Mouse (Mus musculus) neural tube, embryonic 12.5 days (tissue): ENCODE results near the gene Cnot6. TPM values are rescaled to one million over a fixed set of nuclear protein-coding genes. Genes with fewer than 3 reads are reported as not detected.

Experiments used
- ATAC-seq: fragments of 200-750 bp; cut with Nextera tagmentation; 2 replicates; pipeline ENCODE4 v1.8.0; 2017; ENCODE audit warnings: low read depth, mild to moderate bottlenecking, moderate TSS enrichment, moderate library complexity; ENCODE audit not compliant: low FRiP score
- H3K27ac ChIP-seq: fragments of 300-500 bp; sonication (generic); 2 replicates; pipeline ENCODE4 v1.5.1; 2016
- H3K27me3 ChIP-seq: fragments of 300-500 bp; sonication (generic); replicated peaks from 2 replicates; pipeline ENCODE4 v1.6.1; 2016; ENCODE audit warnings: mild to moderate bottlenecking
- H3K36me3 ChIP-seq: fragments of 300-500 bp; sonication (generic); 2 replicates; pipeline ENCODE4 v1.6.1; 2016; ENCODE audit warnings: mild to moderate bottlenecking
- H3K4me1 ChIP-seq: fragments of 300-500 bp; sonication (generic); 2 replicates; pipeline ENCODE4 v1.6.1; 2016
- H3K4me2 ChIP-seq: fragments of 300-500 bp; sonication (generic); replicated peaks from 2 replicates; pipeline ENCODE4 v1.6.1; 2016; ENCODE audit warnings: mild to moderate bottlenecking
- H3K4me3 ChIP-seq: fragments of 300-500 bp; sonication (generic); 2 replicates; pipeline ENCODE4 v1.5.1; 2016
- H3K9ac ChIP-seq: fragments of 300-500 bp; sonication (generic); 2 replicates; pipeline ENCODE4 v1.6.1; 2016; ENCODE audit warnings: mild to moderate bottlenecking
- H3K9me3 ChIP-seq: fragments of 300-500 bp; sonication (generic); 2 replicates; pipeline ENCODE4 v1.6.1; 2016; ENCODE audit warnings: mild to moderate bottlenecking
- WGBS: fragments of 180-500 bp; shearing (Covaris S2); methylation state at CpG from one replicate; pipeline ENCODE4 v1.1.7; 2016; 5-methylcytosine and 5-hydroxymethylcytosine counted together
- polyA plus RNA-seq: library from polyadenylated mRNA; unstranded; fragments of >200 nt; fragmentation: Nextera tagmentation; extraction: Ambion mirVana; gene quantifications from 2 replicates; pipeline ENCODE4 v1.2.1, GENCODE M21; 2016

The Cnot6 gene
- polyA plus RNA-seq, 1 experiment from 2014 or later, result 82.9 TPM

DNA sequence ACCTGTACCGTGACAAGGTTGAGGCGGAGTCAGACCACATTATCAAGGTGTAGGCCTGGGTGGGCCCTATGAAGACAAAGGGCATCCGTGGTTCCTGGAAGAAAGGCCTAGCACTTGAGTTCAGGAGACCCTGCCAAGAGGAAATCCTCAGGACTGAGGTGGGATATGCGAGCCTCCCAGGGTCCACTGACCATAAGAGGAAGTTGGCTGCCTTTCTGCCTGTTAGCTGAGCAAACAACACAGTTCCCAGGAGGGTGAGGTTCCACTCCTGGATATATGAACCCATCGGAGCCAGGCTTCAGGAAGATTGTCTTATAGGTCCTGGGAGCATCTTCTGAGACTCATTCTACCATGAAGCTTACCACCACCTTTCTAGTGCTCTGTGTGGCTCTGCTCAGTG, 49.2 kb downstream of the Cnot6 start, which contains the start of gene Scgb3a1:
Gene Scgb3a1, plus strand, starts transcription at position 301 of the 400 bp plus-strand sequence.
- no peak within 1 kb of the TSS for H3K4me3 ChIP-seq
- 85% methylated on average over 5 of the region's 5 CpGs for WGBS
- no peaks in the 10 kb centered on the region for H3K27me3 ChIP-seq
- H3K4me2 ChIP-seq, result no peak within 1 kb of the TSS
- no peak within 1 kb of the TSS for H3K27ac ChIP-seq
- no peaks in the 10 kb centered on the region for H3K9me3 ChIP-seq
- H3K9ac ChIP-seq, result no peak within 1 kb of the TSS
- ATAC-seq, result no peak
- H3K4me1 ChIP-seq, result no peaks in the 10 kb centered on the region
- 0 out of 2 replicates have a peak, but pooled peaks cover 2% of the 10 kb centered on the region for H3K36me3 ChIP-seq

DNA sequence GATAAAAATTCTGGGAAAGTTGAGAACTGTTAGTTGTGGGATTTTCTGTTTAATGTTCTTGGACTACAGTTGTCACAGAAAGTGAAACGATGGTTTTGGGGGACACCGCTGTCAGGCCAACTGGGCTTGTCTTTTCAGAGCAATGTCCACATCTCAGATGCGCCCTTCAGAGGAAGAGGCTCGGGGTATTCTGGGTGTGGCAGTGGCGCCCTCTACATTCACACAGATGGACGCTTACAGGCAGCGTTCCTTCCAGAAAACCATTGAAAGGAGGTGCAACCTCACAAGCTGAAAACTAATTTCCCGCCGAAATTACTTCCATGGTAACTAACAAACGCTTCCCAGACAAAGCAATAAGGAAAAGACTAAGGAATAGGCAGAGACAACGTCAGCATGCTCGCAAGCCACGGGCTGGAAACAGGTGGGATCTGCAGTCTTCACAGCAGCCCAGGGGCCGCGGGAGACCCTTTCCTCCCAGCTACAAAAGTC, 50.2 kb downstream of the Cnot6 start:
- no peak overlapping the region for H3K4me3 ChIP-seq
- WGBS, result 59% methylated on average over 15 of the region's 15 CpGs
- no peak overlapping the region for H3K9ac ChIP-seq
- H3K36me3 ChIP-seq, result no peaks in the 10 kb centered on the region
- H3K9me3 ChIP-seq, result no peaks in the 10 kb centered on the region
- no peak overlapping the region for H3K27ac ChIP-seq
- no peaks in the 10 kb centered on the region for H3K27me3 ChIP-seq
- H3K4me2 ChIP-seq, result no peak overlapping the region
- no peak for ATAC-seq
- no peaks in the 10 kb centered on the region for H3K4me1 ChIP-seq

DNA sequence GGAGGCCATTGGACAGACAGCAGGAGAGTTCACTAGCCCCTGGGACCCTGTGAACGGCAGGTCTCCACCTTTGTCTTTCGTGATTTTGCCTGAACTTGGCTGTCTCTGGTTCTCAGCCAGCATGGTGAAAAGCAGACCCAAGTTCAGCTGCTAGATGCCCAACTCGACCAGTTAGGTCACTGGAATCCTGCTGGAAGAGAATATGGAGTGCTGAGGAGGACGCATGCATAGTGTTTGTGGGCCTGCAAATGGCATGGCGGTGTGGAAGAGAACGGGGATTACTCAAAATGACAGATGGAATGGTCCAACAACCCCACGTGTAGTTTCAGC, 53.1 kb downstream of the Cnot6 start:
- ATAC-seq, result no peak
- Histone ChIP-seq H3K4me3 (no peak overlapping the region), H3K4me2 (no peak overlapping the region), H3K9me3 (no peaks in the 10 kb centered on the region), H3K4me1 (no peaks in the 10 kb centered on the region), H3K9ac (no peak overlapping the region), H3K27ac (no peak overlapping the region), H3K36me3 (no peaks in the 10 kb centered on the region), H3K27me3 (no peaks in the 10 kb centered on the region)
- WGBS, result 71% methylated on average over 7 of the region's 7 CpGs

DNA sequence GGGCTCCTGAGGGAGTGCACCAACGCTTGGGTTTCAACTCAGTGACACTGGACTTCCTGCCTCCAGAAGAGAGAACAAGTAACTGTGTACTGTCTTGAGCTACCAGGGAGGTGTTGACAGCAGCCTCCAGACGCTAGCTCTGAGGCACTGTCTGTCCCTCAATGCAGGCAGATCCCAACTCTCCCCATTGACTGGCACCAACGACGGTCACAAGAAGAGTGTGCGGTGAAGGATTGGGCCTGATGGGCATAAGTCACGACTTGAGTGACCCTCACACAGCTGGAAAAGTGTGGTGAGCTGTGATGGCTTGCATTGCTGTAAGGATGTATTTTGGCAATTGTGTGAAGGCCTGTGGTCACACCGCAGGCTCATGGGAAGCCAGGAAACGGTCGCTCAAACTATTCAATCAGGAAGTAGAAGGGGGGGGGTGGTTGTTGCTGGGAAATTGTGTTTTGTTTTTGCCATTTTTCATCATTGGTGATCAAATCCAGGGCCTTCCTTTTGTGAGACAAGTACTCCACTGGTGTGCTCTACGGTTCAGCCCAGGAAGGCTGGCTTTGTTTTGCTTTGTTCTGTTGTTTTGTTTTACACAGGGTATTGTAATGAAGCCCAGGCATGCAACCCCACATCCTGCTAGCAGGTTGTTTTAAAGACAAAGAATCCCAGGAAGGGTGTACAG, 53.6 kb downstream of the Cnot6 start:
- Histone ChIP-seq H3K36me3 (no peaks in the 10 kb centered on the region), H3K9ac (no peak overlapping the region), H3K9me3 (no peaks in the 10 kb centered on the region), H3K4me1 (no peaks in the 10 kb centered on the region), H3K4me2 (no peak overlapping the region), H3K4me3 (no peak overlapping the region), H3K27ac (no peak overlapping the region), H3K27me3 (no peaks in the 10 kb centered on the region)
- 68% methylated on average over 10 of the region's 10 CpGs for WGBS
- peak; percentile 21; the same call in 1 of the 2 replicates for ATAC-seq

DNA sequence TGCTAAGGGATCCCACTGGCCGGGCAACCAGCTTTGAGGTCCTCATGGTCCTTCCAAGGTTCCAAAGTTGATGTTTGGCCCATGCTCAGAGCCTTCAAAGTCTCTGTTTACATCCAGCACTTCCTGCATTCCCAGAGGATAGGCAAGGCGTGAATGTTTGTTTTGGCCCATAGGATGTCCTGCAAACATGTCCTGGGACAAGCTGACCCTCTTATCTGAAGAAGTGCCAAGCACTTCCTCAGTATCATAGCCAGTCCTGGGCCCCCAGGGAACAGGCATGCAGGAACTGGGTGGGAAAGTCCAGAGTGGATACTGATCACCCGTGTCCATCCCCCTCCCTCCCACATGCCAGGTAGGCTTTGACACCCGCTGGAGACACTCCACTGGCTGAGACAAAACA, 54.5 kb downstream of the Cnot6 start:
- Histone ChIP-seq H3K4me2 (no peak overlapping the region), H3K9me3 (no peaks in the 10 kb centered on the region), H3K9ac (no peak overlapping the region), H3K36me3 (no peaks in the 10 kb centered on the region), H3K27me3 (no peaks in the 10 kb centered on the region), H3K27ac (no peak overlapping the region), H3K4me3 (no peak overlapping the region), H3K4me1 (peaks cover 2% of the 10 kb centered on the region; the same call in 1 of the 2 replicates)
- no peak for ATAC-seq
- WGBS, result 88% methylated on average over 4 of the region's 4 CpGs

DNA sequence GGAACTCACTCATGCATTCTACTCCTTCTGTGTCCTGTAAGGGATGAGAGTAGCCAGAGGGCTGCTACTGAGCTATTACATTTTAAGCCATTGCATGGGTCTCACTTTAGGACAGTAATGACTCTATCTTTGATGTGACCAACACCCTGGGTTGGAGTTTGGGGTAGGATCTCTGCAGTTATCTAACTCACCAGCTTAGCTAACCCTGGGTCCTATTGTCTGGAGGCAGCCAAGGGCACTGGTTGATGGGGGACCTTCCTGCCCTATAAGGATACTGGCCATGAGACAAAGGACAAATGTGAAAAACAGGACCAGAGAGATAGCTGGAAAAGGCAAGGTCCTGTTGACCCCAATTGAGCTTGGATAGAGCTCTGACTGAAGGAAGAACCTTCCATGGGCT, 57.0 kb downstream of the Cnot6 start:
- Histone ChIP-seq H3K36me3 (no peaks in the 10 kb centered on the region), H3K27ac (no peak overlapping the region), H3K9ac (no peak overlapping the region), H3K9me3 (no peaks in the 10 kb centered on the region), H3K4me1 (peaks cover 7% of the 10 kb centered on the region; the same call in 1 of the 2 replicates), H3K4me2 (no peak overlapping the region), H3K4me3 (no peak overlapping the region), H3K27me3 (no peaks in the 10 kb centered on the region)
- no peak for ATAC-seq

DNA sequence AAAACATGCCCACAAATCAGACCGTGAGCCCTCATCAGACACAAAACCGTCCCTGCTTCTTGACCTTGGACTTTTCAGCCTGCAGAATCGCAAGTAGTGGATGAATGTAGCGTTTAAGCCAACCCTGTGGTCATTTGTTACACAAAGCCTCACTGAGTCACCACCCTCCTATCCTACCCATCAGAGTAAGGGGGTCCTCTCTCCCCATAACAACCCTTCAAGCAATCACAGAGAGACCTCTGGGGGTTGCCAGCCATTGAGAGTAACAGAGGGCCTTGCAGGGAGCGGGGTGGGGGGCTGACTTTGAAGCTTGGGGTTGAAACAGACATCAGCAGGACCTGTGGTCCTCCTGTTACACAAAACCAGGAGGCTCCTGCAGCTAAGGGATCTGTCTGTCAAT, 57.9 kb downstream of the Cnot6 start:
- Histone ChIP-seq H3K27me3 (no peaks in the 10 kb centered on the region), H3K9me3 (no peaks in the 10 kb centered on the region), H3K27ac (no peak overlapping the region), H3K9ac (no peak overlapping the region), H3K4me3 (no peak overlapping the region), H3K4me1 (peaks cover 7% of the 10 kb centered on the region; the same call in 1 of the 2 replicates), H3K36me3 (no peaks in the 10 kb centered on the region), H3K4me2 (no peak overlapping the region)
- 90% methylated on average over 5 of the region's 5 CpGs for WGBS
- ATAC-seq, result no peak

DNA sequence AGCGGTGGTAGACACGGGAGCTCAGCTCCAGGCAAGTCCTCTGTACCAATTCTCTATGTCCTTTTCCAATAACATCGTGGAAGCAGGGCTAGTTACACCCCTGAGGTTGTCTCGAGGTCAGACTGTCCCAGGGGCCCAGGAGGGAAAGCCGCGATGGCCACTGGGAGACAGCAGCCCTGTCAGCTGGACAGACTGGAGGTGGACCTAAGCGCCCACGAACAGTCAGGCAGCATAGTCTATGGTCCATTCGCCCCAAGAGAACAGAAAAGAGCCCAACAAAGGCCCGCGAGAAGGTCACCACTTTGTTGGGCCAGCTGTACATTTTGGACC, 59.5 kb downstream of the Cnot6 start:
- Histone ChIP-seq H3K36me3 (no peaks in the 10 kb centered on the region), H3K9me3 (no peaks in the 10 kb centered on the region), H3K4me1 (peaks cover 7% of the 10 kb centered on the region; the same call in 1 of the 2 replicates), H3K27ac (no peak overlapping the region), H3K9ac (no peak overlapping the region), H3K4me3 (no peak overlapping the region; the same call in 1 of the 2 replicates), H3K27me3 (no peaks in the 10 kb centered on the region), H3K4me2 (peak overlapping the region; percentile 37)
- WGBS, result 44% methylated on average over 11 of the region's 11 CpGs
- peak; percentile 29; the same call in 1 of the 2 replicates for ATAC-seq

DNA sequence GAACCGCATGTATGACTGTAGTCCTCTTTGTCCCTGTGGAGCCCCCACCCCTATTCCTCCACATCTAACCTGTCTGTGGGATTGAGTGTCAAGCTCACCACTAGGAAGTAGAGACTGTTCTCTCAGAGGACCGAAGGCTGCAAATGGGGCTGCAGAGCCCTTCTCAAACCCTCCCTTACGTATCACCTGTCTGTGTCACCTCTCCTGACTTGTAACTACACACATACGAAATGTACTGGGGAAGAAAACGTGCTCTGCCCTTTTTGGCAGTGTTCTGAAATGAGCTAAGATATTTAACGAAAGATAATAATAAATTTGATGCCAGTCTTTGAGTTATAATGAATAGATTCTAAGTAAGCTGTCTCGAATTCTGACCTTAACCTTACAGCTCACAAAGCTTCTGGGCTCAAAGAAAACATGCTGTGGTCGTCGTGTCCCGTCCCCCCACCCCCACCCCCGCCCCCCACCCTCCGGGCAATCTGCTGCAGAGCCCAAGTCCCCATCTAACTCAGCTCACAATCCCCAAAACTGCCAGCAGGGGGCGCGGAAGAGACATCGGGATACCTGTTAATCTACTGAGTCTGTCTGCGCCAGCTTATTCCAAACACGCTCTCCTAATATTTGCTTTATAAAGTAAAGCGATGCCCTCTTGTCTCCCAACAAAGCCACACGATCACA, 60.0 kb downstream of the Cnot6 start:
- no peak overlapping the region; the same call in 1 of the 2 replicates for H3K4me3 ChIP-seq
- WGBS, result 29% methylated on average over 19 of the region's 19 CpGs

DNA sequence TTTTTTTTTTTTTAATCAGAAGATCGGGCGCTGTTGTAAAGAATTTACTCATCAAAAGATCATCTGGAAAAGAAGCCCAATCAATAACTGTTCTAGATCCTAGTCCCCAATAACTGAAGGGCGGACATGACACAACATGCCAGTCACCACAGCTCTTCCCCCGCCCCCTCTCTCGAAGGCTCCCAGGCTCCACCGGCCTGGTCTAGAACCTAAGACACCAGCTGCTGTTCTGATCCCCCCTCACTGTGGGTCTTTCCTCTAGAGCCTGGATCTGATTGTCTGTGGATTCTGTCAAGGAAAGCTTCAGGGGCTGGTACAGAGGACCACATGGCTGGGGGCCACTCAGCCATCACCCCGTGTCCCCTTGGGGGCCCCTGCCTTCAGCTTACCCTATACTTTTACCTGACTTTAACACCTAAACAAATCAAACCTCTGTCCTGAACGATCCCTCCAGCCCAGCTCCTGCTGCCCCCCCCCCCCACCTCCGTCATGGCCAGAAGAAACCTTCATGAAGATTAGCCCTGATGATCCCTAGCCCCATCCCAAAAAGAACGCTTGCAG, 60.7 kb downstream of the Cnot6 start:
- H3K4me2 ChIP-seq, result no peak overlapping the region
- WGBS, result 94% methylated on average over 10 of the region's 10 CpGs
- H3K9ac ChIP-seq, result no peak overlapping the region
- no peak for ATAC-seq
- H3K27ac ChIP-seq, result no peak overlapping the region
- H3K27me3 ChIP-seq, result no peaks in the 10 kb centered on the region
- H3K36me3 ChIP-seq, result no peaks in the 10 kb centered on the region
- H3K4me1 ChIP-seq, result peaks cover 7% of the 10 kb centered on the region; the same call in 1 of the 2 replicates
- H3K9me3 ChIP-seq, result no peaks in the 10 kb centered on the region
- H3K4me3 ChIP-seq, result no peak overlapping the region

More for the DNA sequence above, 60.0 kb downstream of the Cnot6 start:
- peak overlapping the region; percentile 37 for H3K4me2 ChIP-seq
- no peaks in the 10 kb centered on the region for H3K36me3 ChIP-seq
- peaks cover 7% of the 10 kb centered on the region; the same call in 1 of the 2 replicates for H3K4me1 ChIP-seq
- no peaks in the 10 kb centered on the region for H3K27me3 ChIP-seq
- H3K9me3 ChIP-seq, result no peaks in the 10 kb centered on the region
- no peak overlapping the region for H3K9ac ChIP-seq
- ATAC-seq, result peak; percentile 37; the same call in 1 of the 2 replicates
- H3K27ac ChIP-seq, result no peak overlapping the region

DNA sequence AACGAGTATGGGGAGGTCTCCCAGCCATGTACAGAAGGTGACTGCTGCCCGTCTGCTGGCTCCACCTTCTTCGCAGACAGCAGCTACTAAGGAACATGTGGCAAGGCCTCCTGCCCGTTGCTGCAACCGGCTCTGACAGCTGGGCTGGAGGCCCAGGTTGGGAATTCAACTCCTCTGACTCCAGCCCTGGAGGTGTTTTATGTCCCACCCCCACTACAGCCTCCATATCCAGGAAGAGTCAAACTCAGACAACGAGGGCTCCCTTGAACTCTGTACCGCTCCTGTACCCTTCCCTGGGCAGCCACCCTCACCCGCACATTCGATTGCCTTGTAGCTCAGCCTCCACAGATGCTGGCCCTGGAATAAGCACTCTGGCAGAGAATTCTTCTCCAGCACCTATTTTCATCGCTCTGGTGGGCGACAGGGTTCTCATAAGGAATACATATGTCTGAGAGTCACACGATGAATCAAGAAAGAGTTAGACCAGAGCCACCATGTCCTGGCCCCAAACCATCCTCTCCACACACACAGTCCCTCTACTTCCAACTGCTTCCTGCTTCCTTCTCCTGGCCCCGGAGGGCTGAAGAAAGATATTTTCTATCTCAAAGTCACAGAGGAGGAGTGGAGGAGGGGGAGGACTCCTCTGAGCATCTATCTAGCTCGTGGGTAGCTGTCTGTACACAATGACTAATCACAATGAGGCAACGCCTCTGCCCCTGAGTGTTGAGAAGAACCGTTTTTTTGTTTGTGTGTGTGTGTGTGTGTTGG, 61.3 kb downstream of the Cnot6 start:
- Histone ChIP-seq H3K4me1 (peaks cover 7% of the 10 kb centered on the region; the same call in 1 of the 2 replicates), H3K9me3 (no peaks in the 10 kb centered on the region), H3K27me3 (no peaks in the 10 kb centered on the region), H3K9ac (no peak overlapping the region), H3K27ac (no peak overlapping the region), H3K4me2 (no peak overlapping the region), H3K4me3 (no peak overlapping the region), H3K36me3 (no peaks in the 10 kb centered on the region)
- 79% methylated on average over 16 of the region's 16 CpGs for WGBS
- no peak for ATAC-seq
